Mouse (Mus musculus): ENCODE measurements around the gene Vps35. TPM values are rescaled to one million over a fixed set of nuclear protein-coding genes. Genes with fewer than 3 reads are reported as not detected.
A peak's percentile ranks its signal among the peaks of the same experiment; 100 is the strongest.

The Vps35 gene
- 38.8 TPM for polyA plus RNA-seq (2012; fragmentation: generic; extraction: Trizol)
- long read RNA-seq, experiment 1, transcript Vps35-201 (17 exons, 3,474 nt) = major isoform, 177 of 244 reads
- long read RNA-seq, experiment 1, partial matches to known transcripts = 40 of 244 reads
- long read RNA-seq, experiment 1, other reads (novel, unspliced or antisense) = 27 of 244 reads
- long read RNA-seq, experiment 2, transcript Vps35-201 (17 exons, 3,474 nt) = major isoform, 2,555 of 2,867 reads
- long read RNA-seq, experiment 2, partial matches to known transcripts = 157 of 2,867 reads
- long read RNA-seq, experiment 2, other reads (novel, unspliced or antisense) = 155 of 2,867 reads

GRCm38 (mm10) chr8:85299434-85300077 lies at the start of gene Vps35, which contains the start of gene Orc6:
Vps35 (minus strand) TSS chr8:85299802.
Orc6 (plus strand) TSS chr8:85299632.
- TF ChIP-seq CEBPB (IDR thresholded peaks at IDR 0.05; ENCODE audit: low read depth) (no peak), MYOG (IDR thresholded peaks at IDR 0.05; ENCODE audit: control insufficient read depth, extremely low read depth, insufficient read length) (no peak), MAX (IDR thresholded peaks at IDR 0.05) (no peak), USF1 (IDR thresholded peaks at IDR 0.05; ENCODE audit: low read depth) (peak; percentile 72), CTCF (IDR thresholded peaks at IDR 0.05; ENCODE audit: control insufficient read depth, insufficient read depth, insufficient read length) (no peak), FOSL1 (IDR thresholded peaks at IDR 0.05; ENCODE audit: insufficient read depth, low read length, poor library complexity, severe bottlenecking) (no peak)
- Histone ChIP-seq H3K79me2 (ENCODE audit: control insufficient read depth, insufficient read depth) (peaks cover 93% of the 10 kb centered on the region), H3ac (ENCODE audit: control insufficient read depth, insufficient read length, low read depth) (peak within 1 kb of the TSS; percentile 81), H3K27me3 (ENCODE audit: control insufficient read depth, insufficient read depth, insufficient read length) (no peaks in the 10 kb centered on the region), H3K4me3 (ENCODE audit: insufficient read depth, poor library complexity, severe bottlenecking) (peak within 1 kb of the TSS; percentile 95), H3K36me3 (ENCODE audit: control insufficient read depth, insufficient read depth) (peaks cover 38% of the 10 kb centered on the region), H3K79me3 (ENCODE audit: low read depth) (peaks cover 78% of the 10 kb centered on the region)

DNA sequence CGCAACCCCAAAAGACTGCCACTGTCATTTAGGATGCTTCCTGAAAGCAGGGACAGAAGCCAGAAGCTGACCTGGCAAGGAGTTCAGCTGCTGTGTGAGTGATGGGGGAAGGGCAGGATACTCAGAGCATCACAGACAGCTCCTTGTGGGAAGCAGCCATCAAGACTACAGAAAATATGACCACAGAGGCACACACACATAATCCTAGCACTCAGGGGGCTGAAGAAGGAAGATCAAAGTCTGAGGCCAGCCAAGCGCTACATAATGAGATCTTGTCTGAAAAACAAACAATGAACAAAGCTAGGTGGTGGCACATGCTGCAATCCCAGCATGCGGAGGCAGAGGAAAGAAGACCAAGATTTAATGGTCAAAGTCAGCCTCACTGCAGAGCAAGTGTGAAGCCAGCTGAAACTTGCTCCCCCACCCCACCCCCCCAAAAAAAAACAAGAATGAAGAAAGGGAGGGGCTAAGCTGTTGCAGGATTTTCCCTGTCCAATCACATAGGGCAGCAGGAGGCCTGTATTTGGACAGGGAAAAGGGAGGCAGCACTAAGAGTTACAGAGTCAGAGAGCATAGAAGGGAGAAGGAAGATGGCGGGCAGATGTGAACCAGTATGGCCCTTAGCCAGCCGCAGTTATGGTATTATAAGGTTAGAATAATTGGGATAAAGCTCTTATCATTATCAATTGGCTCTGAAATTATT lies 40.4 kb upstream of the Vps35 start:
- no peaks in the 10 kb centered on the region for H3K79me2 ChIP-seq (ENCODE audit: control insufficient read depth, insufficient read depth)
- H3ac ChIP-seq (ENCODE audit: control insufficient read depth, insufficient read length, low read depth) = no peak overlapping the region
- H3K79me3 ChIP-seq (ENCODE audit: low read depth) = no peaks in the 10 kb centered on the region
- H3K36me3 ChIP-seq (ENCODE audit: control insufficient read depth, insufficient read depth) = no peaks in the 10 kb centered on the region
- H3K4me3 ChIP-seq (ENCODE audit: insufficient read depth, poor library complexity, severe bottlenecking) = no peak overlapping the region
- no peaks in the 10 kb centered on the region for H3K27me3 ChIP-seq (ENCODE audit: control insufficient read depth, insufficient read depth, insufficient read length)
- TF ChIP-seq FOSL1 (IDR thresholded peaks at IDR 0.05; ENCODE audit: insufficient read depth, low read length, poor library complexity, severe bottlenecking) (no peak), MYOG (IDR thresholded peaks at IDR 0.05; ENCODE audit: control insufficient read depth, extremely low read depth, insufficient read length) (no peak), USF1 (IDR thresholded peaks at IDR 0.05; ENCODE audit: low read depth) (no peak), MYOD1 (IDR thresholded peaks at IDR 0.05; ENCODE audit: control insufficient read depth, insufficient read length, low read depth) (no peak), MAX (IDR thresholded peaks at IDR 0.05) (no peak), CTCF (IDR thresholded peaks at IDR 0.05; ENCODE audit: control insufficient read depth, insufficient read depth, insufficient read length) (no peak), CEBPB (IDR thresholded peaks at IDR 0.05; ENCODE audit: low read depth) (no peak)

DNA sequence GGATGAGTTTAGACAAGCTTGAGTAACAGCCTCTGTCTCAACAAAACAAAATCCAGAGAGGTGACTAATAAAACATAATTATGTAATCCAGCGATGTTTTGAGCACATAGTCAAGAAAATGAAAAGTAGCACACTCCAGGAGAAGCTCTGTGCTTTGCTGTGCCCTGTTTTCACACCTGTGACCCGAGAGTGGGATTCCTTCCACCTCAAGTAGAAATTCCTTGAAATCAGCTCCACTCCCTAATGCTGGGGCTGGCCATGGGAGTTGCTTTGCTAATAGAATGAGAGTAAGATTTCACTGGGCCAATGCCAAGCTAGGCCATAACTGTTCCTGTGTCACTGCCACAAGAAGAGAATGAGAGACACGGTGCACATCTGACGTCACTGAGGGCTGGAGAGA lies 38.1 kb upstream of the Vps35 start:
- Histone ChIP-seq H3K4me3 (ENCODE audit: insufficient read depth, poor library complexity, severe bottlenecking) (no peak overlapping the region), H3K79me3 (ENCODE audit: low read depth) (no peaks in the 10 kb centered on the region), H3K79me2 (ENCODE audit: control insufficient read depth, insufficient read depth) (no peaks in the 10 kb centered on the region), H3K27me3 (ENCODE audit: control insufficient read depth, insufficient read depth, insufficient read length) (no peaks in the 10 kb centered on the region), H3ac (ENCODE audit: control insufficient read depth, insufficient read length, low read depth) (no peak overlapping the region), H3K36me3 (ENCODE audit: control insufficient read depth, insufficient read depth) (no peaks in the 10 kb centered on the region)
- TF ChIP-seq MYOG (IDR thresholded peaks at IDR 0.05; ENCODE audit: control insufficient read depth, extremely low read depth, insufficient read length) (no peak), CTCF (IDR thresholded peaks at IDR 0.05; ENCODE audit: control insufficient read depth, insufficient read depth, insufficient read length) (no peak), CEBPB (IDR thresholded peaks at IDR 0.05; ENCODE audit: low read depth) (no peak), MYOD1 (IDR thresholded peaks at IDR 0.05; ENCODE audit: control insufficient read depth, insufficient read length, low read depth) (no peak), USF1 (IDR thresholded peaks at IDR 0.05; ENCODE audit: low read depth) (no peak), MAX (IDR thresholded peaks at IDR 0.05) (no peak), FOSL1 (IDR thresholded peaks at IDR 0.05; ENCODE audit: insufficient read depth, low read length, poor library complexity, severe bottlenecking) (no peak)

DNA sequence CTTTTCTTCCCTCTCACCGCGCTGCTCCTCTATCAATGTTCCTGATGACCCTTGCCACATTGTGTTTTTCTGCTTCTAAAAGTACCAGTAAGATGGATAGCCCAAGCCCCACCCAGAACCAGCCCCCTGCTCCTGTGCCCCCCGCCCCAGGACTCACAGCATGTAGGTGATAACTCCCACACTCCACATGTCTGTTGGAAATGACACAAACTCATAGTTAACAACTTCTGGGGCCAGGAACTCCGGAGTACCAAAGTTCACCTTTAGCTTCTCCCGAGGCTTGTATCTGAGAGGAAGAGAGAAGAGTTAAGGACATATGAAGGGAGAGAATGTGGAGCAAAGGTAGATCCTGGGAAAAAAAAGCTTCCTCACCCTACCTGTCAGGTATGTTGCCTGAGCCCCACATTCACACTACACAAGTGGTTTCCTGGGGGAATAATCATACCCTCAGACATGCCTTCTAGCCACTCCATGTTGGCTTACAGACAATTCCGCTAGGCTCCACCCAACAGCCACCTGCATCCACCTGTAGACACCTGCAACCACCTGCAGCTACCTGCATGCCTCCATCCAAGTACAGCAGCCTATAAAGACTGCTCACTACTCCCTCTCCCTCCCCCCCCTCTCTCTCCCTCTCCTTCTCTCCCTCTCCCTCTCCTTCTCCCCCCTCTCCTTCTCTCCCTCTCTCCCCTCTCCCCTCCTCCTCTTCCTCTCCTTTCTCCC lies 36.8 kb upstream of the Vps35 start:
- Histone ChIP-seq H3K27me3 (ENCODE audit: control insufficient read depth, insufficient read depth, insufficient read length) (no peaks in the 10 kb centered on the region), H3K79me3 (ENCODE audit: low read depth) (no peaks in the 10 kb centered on the region), H3ac (ENCODE audit: control insufficient read depth, insufficient read length, low read depth) (no peak overlapping the region), H3K79me2 (ENCODE audit: control insufficient read depth, insufficient read depth) (no peaks in the 10 kb centered on the region), H3K4me3 (ENCODE audit: insufficient read depth, poor library complexity, severe bottlenecking) (no peak overlapping the region), H3K36me3 (ENCODE audit: control insufficient read depth, insufficient read depth) (no peaks in the 10 kb centered on the region)
- TF ChIP-seq MAX (IDR thresholded peaks at IDR 0.05) = no peak
- TF ChIP-seq MYOG (IDR thresholded peaks at IDR 0.05; ENCODE audit: control insufficient read depth, extremely low read depth, insufficient read length) = no peak
- TF ChIP-seq MYOD1 (IDR thresholded peaks at IDR 0.05; ENCODE audit: control insufficient read depth, insufficient read length, low read depth) = no peak
- TF ChIP-seq CTCF (IDR thresholded peaks at IDR 0.05; ENCODE audit: control insufficient read depth, insufficient read depth, insufficient read length) = no peak
- no peak for TF ChIP-seq FOSL1 (IDR thresholded peaks at IDR 0.05; ENCODE audit: insufficient read depth, low read length, poor library complexity, severe bottlenecking)

DNA sequence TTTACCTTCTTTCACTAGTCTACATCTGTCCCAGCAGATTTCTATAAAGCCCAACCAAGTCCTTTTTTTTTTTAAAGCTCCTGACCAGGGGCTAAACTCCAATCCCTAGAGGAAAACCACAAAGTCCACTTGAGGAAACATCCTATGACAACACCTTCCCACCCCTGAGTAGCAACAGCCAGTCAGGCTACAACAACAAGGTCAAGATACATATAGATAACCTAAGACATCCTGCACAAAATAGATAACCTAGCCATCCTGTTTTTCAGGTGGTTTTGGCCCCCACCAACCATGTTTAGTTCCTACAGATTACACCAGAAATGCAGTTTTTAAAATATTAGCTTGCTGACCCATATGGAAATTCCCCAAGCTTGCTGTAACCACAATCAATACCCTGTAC lies 35.5 kb upstream of the Vps35 start:
- TF ChIP-seq MYOG (IDR thresholded peaks at IDR 0.05; ENCODE audit: control insufficient read depth, extremely low read depth, insufficient read length) = no peak
- no peak for TF ChIP-seq MYOD1 (IDR thresholded peaks at IDR 0.05; ENCODE audit: control insufficient read depth, insufficient read length, low read depth)
- no peak for TF ChIP-seq USF1 (IDR thresholded peaks at IDR 0.05; ENCODE audit: low read depth)
- TF ChIP-seq CEBPB (IDR thresholded peaks at IDR 0.05; ENCODE audit: low read depth) = no peak
- no peak for TF ChIP-seq MAX (IDR thresholded peaks at IDR 0.05)
- no peak for TF ChIP-seq CTCF (IDR thresholded peaks at IDR 0.05; ENCODE audit: control insufficient read depth, insufficient read depth, insufficient read length)
- no peak for TF ChIP-seq FOSL1 (IDR thresholded peaks at IDR 0.05; ENCODE audit: insufficient read depth, low read length, poor library complexity, severe bottlenecking)
- no peaks in the 10 kb centered on the region for H3K36me3 ChIP-seq (ENCODE audit: control insufficient read depth, insufficient read depth)
- H3ac ChIP-seq (ENCODE audit: control insufficient read depth, insufficient read length, low read depth) = no peak overlapping the region
- no peaks in the 10 kb centered on the region for H3K79me2 ChIP-seq (ENCODE audit: control insufficient read depth, insufficient read depth)
- no peak overlapping the region for H3K4me3 ChIP-seq (ENCODE audit: insufficient read depth, poor library complexity, severe bottlenecking)
- no peaks in the 10 kb centered on the region for H3K79me3 ChIP-seq (ENCODE audit: low read depth)
- no peaks in the 10 kb centered on the region for H3K27me3 ChIP-seq (ENCODE audit: control insufficient read depth, insufficient read depth, insufficient read length)

Measured in C2C12 (cell line).